Mouse (Mus musculus) heart, embryonic 11.5 days (tissue): ENCODE measurements around the gene Cdadc1. TPM values are rescaled to one million over a fixed set of nuclear protein-coding genes. Genes with fewer than 3 reads are reported as not detected.

ENCODE experiments used
- ATAC-seq: fragments of 200-750 bp; cut with Nextera tagmentation; replicated peaks from 2 replicates; pipeline ENCODE4 v1.8.0; 2017; ENCODE audit warnings: moderate library complexity; ENCODE audit not compliant: insufficient number of reproducible peaks, low FRiP score, low TSS enrichment
- H3K27ac ChIP-seq: fragments of 300-500 bp; sonication (generic); 2 replicates; pipeline ENCODE4 v1.5.1; 2014; ENCODE audit warnings: mild to moderate bottlenecking, low read depth, low read length
- H3K27me3 ChIP-seq: fragments of 300-500 bp; sonication (generic); 2 replicates; pipeline ENCODE4 v1.6.1; 2014; ENCODE audit warnings: mild to moderate bottlenecking, low read length, mixed read lengths; ENCODE audit not compliant: control insufficient read depth, insufficient read depth
- H3K36me3 ChIP-seq: fragments of 300-500 bp; sonication (generic); 2 replicates; pipeline ENCODE4 v1.6.1; 2014; ENCODE audit warnings: mild to moderate bottlenecking, low read length, moderate library complexity, mixed read lengths; ENCODE audit not compliant: control insufficient read depth, insufficient read depth
- H3K4me1 ChIP-seq: fragments of 300-500 bp; sonication (generic); 2 replicates; pipeline ENCODE4 v1.6.1; 2014; ENCODE audit warnings: low read length; ENCODE audit not compliant: control insufficient read depth, insufficient read depth
- H3K4me2 ChIP-seq: fragments of 300-500 bp; sonication (generic); 2 replicates; pipeline ENCODE4 v1.6.1; 2014; ENCODE audit warnings: mild to moderate bottlenecking, moderate library complexity
- H3K4me3 ChIP-seq: fragments of 300-500 bp; sonication (generic); 2 replicates; pipeline ENCODE4 v1.5.1; 2014; ENCODE audit warnings: low read depth, low read length
- H3K9ac ChIP-seq: fragments of 300-500 bp; sonication (generic); 2 replicates; pipeline ENCODE4 v1.6.1; 2014; ENCODE audit warnings: mild to moderate bottlenecking, low read depth, low read length, moderate library complexity
- H3K9me3 ChIP-seq: fragments of 300-500 bp; sonication (generic); replicated peaks from 2 replicates; pipeline ENCODE4 v1.6.1; 2016; ENCODE audit warnings: low read length; ENCODE audit not compliant: control insufficient read depth
- WGBS: fragments of 180-500 bp; shearing (Covaris S2); extraction: QIAGEN DNeasy Blood & Tissue Kit; methylation state at CpG from one replicate; pipeline ENCODE4 v1.1.7; 2014; ENCODE audit not compliant: insufficient replicate concordance; 5-methylcytosine and 5-hydroxymethylcytosine counted together
- polyA plus RNA-seq: library from polyadenylated mRNA; unstranded; fragments of >200 nt; fragmentation: Nextera tagmentation; extraction: Ambion mirVana; gene quantifications from 2 replicates; pipeline ENCODE4 v1.2.1, GENCODE M21; 2014

Gene Cdadc1
- polyA plus RNA-seq, 1 experiment from 2014 or later: 26.3 TPM

DNA sequence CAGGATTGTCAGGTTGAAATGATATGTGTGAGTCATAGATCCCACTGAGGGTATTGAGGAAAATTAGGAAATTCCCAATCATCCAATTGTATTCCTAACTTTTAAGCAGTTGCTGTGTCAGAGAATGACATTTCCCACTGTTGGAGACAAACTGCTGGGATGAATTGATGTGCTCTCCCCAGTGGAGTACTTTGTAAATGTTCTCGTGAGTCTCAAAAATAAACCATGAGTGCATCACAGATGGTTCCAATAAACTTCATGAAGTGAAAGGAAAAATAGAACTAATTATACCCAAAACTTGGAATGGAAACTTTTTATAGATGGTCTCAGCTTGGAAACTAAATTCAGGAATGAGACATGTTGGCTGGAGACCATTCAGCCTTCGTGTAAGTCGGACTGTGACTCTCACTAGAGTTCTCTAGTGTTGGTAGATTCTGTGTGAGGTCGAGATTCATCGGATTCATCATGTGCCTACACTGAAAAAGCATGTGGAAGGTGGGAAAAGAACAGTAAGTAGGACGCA lies 83.8 kb downstream of the Cdadc1 start:
- Histone ChIP-seq H3K9me3 (no peaks in the 10 kb centered on the region), H3K4me2 (no peak overlapping the region), H3K4me3 (no peak overlapping the region), H3K36me3 (no peaks in the 10 kb centered on the region), H3K27ac (no peak overlapping the region), H3K9ac (no peak overlapping the region), H3K27me3 (no peaks in the 10 kb centered on the region), H3K4me1 (no peaks in the 10 kb centered on the region)
- 85% methylated on average over 6 of the region's 6 CpGs for WGBS
- no peak for ATAC-seq

Other genes with a start within 250 kb of the Cdadc1 start
- gene Phf11d, start 232.5 kb downstream of the Cdadc1 start, polyA plus RNA-seq: 0.17 and 0.21 TPM in 2 replicates
- 0.80 and 0.96 TPM in 2 replicates for gene Phf11c, start 202.6 kb downstream of the Cdadc1 start, polyA plus RNA-seq
- 8.9 and 9.9 TPM in 2 replicates for gene Setdb2, start 157.1 kb downstream of the Cdadc1 start, polyA plus RNA-seq
- gene Cab39l, start 157.0 kb downstream of the Cdadc1 start, polyA plus RNA-seq: 30.5 and 31.1 TPM in 2 replicates
- 15.8 and 17.3 TPM in 2 replicates for gene Shisa2, start 27.3 kb upstream of the Cdadc1 start, polyA plus RNA-seq